Mouse (Mus musculus) kidney, embryonic 14.5 days (tissue): ENCODE results near the gene Gm28048. TPM values are rescaled to one million over a fixed set of nuclear protein-coding genes. Genes with fewer than 3 reads are reported as not detected.

Experiments used
- ATAC-seq: fragments of 200-750 bp; cut with Nextera tagmentation; 2 replicates; pipeline ENCODE4 v1.8.0; 2017; ENCODE audit warnings: moderate number of reproducible peaks, mild to moderate bottlenecking, moderate TSS enrichment, moderate library complexity; ENCODE audit not compliant: low FRiP score, low TSS enrichment
- H3K27ac ChIP-seq: fragments of 300-500 bp; sonication (generic); 2 replicates; pipeline ENCODE4 v1.5.1; 2014; ENCODE audit warnings: low read depth, mild to moderate bottlenecking, low read length, moderate library complexity, mixed read lengths
- H3K27me3 ChIP-seq: fragments of 300-500 bp; sonication (generic); 2 replicates; pipeline ENCODE4 v1.6.1; 2014; ENCODE audit warnings: mild to moderate bottlenecking, low read length; ENCODE audit not compliant: control insufficient read depth, insufficient read depth
- H3K36me3 ChIP-seq: fragments of 300-500 bp; sonication (generic); 2 replicates; pipeline ENCODE4 v1.6.1; 2014; ENCODE audit warnings: low read length, mixed read lengths; ENCODE audit not compliant: control insufficient read depth, insufficient read depth
- H3K4me1 ChIP-seq: fragments of 300-500 bp; sonication (generic); 2 replicates; pipeline ENCODE4 v1.6.1; 2014; ENCODE audit warnings: low read length, mixed read lengths; ENCODE audit not compliant: control insufficient read depth, insufficient read depth
- H3K4me2 ChIP-seq: fragments of 300-500 bp; sonication (generic); replicated peaks from 2 replicates; pipeline ENCODE4 v1.6.1; 2014; ENCODE audit warnings: low read depth, mild to moderate bottlenecking, low read length
- H3K4me3 ChIP-seq: fragments of 300-500 bp; sonication (generic); 2 replicates; pipeline ENCODE4 v1.5.1; 2014; ENCODE audit warnings: mild to moderate bottlenecking, low read length
- H3K9ac ChIP-seq: fragments of 300-500 bp; sonication (generic); 2 replicates; pipeline ENCODE4 v1.6.1; 2014; ENCODE audit warnings: low read depth, mild to moderate bottlenecking, low read length, moderate library complexity
- H3K9me3 ChIP-seq: fragments of 300-500 bp; sonication (generic); 2 replicates; pipeline ENCODE4 v1.6.1; 2016; ENCODE audit warnings: low read length; ENCODE audit not compliant: control insufficient read depth
- WGBS: fragments of 180-500 bp; shearing (Covaris S2); extraction: QIAGEN DNeasy Blood & Tissue Kit; methylation state at CpG from one replicate; pipeline ENCODE4 v1.1.7; 2014; 5-methylcytosine and 5-hydroxymethylcytosine counted together
- polyA plus RNA-seq: library from polyadenylated mRNA; unstranded; fragments of >200 nt; fragmentation: Nextera tagmentation; extraction: Ambion mirVana; gene quantifications from 2 replicates; pipeline ENCODE4 v1.2.1, GENCODE M21; 2014

The Gm28048 gene
- polyA plus RNA-seq, 1 experiment from 2014 or later = 19.7 TPM

DNA sequence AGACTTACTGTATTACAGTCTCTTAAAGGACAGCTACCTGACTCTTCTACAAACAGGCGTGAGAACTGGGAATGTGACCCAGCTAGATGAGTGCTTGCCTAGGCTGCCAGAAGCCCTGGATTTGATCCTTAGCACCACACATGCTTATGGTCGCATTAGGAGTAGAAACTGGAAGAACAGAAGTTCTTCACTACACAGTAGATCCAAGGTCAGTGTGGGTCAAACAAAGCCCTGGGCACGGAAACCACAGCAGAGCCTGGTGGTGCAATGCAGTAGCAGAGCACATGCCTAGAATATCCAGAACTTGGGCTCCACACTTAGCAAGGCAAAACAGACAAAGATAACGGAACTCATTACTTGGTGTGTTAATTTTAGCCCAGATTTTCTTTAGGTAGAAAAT, 131.8 kb downstream of the Gm28048 start:
- Histone ChIP-seq H3K36me3 (no peaks in the 10 kb centered on the region), H3K9me3 (no peaks in the 10 kb centered on the region), H3K4me1 (peaks cover 21% of the 10 kb centered on the region), H3K4me3 (no peak overlapping the region), H3K27me3 (no peaks in the 10 kb centered on the region), H3K9ac (no peak overlapping the region), H3K27ac (no peak overlapping the region), H3K4me2 (no peak overlapping the region)
- WGBS = 76% methylated on average over 4 of the region's 4 CpGs
- ATAC-seq = no peak

DNA sequence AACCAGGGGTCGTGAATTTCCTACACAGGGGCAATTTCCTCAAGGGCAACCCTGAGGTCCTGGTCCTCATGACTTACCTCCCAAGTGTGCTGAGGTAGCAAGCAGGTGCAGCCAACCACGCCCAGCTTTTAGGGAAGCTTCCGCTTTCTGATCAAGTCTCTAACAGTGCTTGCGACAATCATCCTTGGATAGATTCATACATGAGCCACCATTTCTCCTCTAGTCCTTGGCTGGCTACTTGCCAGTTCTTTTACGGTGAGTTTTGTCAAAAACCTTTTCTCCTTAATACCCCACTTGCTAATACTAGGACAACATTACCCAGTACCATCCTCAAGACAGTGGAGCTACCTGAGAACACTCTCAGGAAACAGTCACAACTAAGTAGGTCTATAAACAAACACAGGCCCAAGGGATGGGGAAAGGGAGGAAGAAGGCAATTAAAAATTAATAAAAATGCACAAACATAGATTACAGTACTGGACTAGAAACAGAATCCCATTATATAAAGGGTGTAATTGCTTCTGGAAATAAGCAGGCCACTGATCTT, 133.2 kb downstream of the Gm28048 start:
- Histone ChIP-seq H3K27me3 (no peaks in the 10 kb centered on the region), H3K4me2 (no peak overlapping the region), H3K27ac (peak overlapping the region; percentile 45; the same call in 1 of the 2 replicates), H3K36me3 (no peaks in the 10 kb centered on the region), H3K4me1 (peaks cover 21% of the 10 kb centered on the region), H3K9ac (no peak overlapping the region), H3K4me3 (no peak overlapping the region), H3K9me3 (no peaks in the 10 kb centered on the region)
- WGBS = 58% methylated on average over 5 of the region's 5 CpGs
- no peak for ATAC-seq

- Histone ChIP-seq H3K4me3 (no peak overlapping the region), H3K9ac (no peak overlapping the region), H3K27ac (peak overlapping the region; percentile 45; the same call in 1 of the 2 replicates), H3K4me1 (peaks cover 24% of the 10 kb centered on the region), H3K27me3 (no peaks in the 10 kb centered on the region), H3K4me2 (no peak overlapping the region), H3K36me3 (no peaks in the 10 kb centered on the region), H3K9me3 (no peaks in the 10 kb centered on the region)
- 23% methylated on average over 8 of the region's 8 CpGs for WGBS
- ATAC-seq = no peak; the same call in 1 of the 2 replicates
These were observed 133.9 kb downstream of the Gm28048 start for GRCm38 (mm10) chr11:22847732-22848648.

- Histone ChIP-seq H3K4me1 (peaks cover 26% of the 10 kb centered on the region), H3K4me3 (no peak overlapping the region), H3K27ac (no peak overlapping the region; the same call in 1 of the 2 replicates), H3K27me3 (no peaks in the 10 kb centered on the region), H3K9me3 (no peaks in the 10 kb centered on the region), H3K36me3 (no peaks in the 10 kb centered on the region), H3K4me2 (no peak overlapping the region), H3K9ac (no peak overlapping the region)
- WGBS = 40% methylated on average over 8 of the region's 8 CpGs
- no peak for ATAC-seq
These were observed 134.7 kb downstream of the Gm28048 start for GRCm38 (mm10) chr11:22846960-22847731.

- Histone ChIP-seq H3K4me2 (no peak overlapping the region), H3K9ac (no peak overlapping the region), H3K4me1 (peaks cover 26% of the 10 kb centered on the region), H3K27me3 (no peaks in the 10 kb centered on the region), H3K9me3 (no peaks in the 10 kb centered on the region), H3K4me3 (no peak overlapping the region), H3K36me3 (no peaks in the 10 kb centered on the region), H3K27ac (no peak overlapping the region)
- no peak for ATAC-seq
- WGBS = 57% methylated on average over 6 of the region's 6 CpGs
These were observed 135.6 kb downstream of the Gm28048 start for GRCm38 (mm10) chr11:22846093-22846835.

- 77% methylated on average over 4 of the region's 4 CpGs for WGBS
- H3K4me1 ChIP-seq = peaks cover 26% of the 10 kb centered on the region
- H3K9ac ChIP-seq = no peak overlapping the region
These were observed 136.9 kb downstream of the Gm28048 start for GRCm38 (mm10) chr11:22844754-22845718.

GRCm38 (mm10) chr11:22839456-22839855, 142.4 kb downstream of the Gm28048 start:
- WGBS = 76% methylated on average over 3 of the region's 3 CpGs
- ATAC-seq = no peak
- Histone ChIP-seq H3K27me3 (no peaks in the 10 kb centered on the region), H3K4me2 (no peak overlapping the region), H3K36me3 (0 out of 2 replicates have a peak, but pooled peaks cover 4% of the 10 kb centered on the region), H3K27ac (no peak overlapping the region), H3K9me3 (no peaks in the 10 kb centered on the region), H3K9ac (0 out of 2 replicates have a peak overlapping the region, but pooled peaks have one; percentile 18), H3K4me1 (peaks cover 4% of the 10 kb centered on the region; the same call in 1 of the 2 replicates), H3K4me3 (no peak overlapping the region)

More at GRCm38 (mm10) chr11:22844754-22845718, 136.9 kb downstream of the Gm28048 start:
- ATAC-seq = no peak
- no peak overlapping the region for H3K27ac ChIP-seq
- no peak overlapping the region for H3K4me2 ChIP-seq
- H3K9me3 ChIP-seq = no peaks in the 10 kb centered on the region
- H3K4me3 ChIP-seq = no peak overlapping the region
- H3K36me3 ChIP-seq = no peaks in the 10 kb centered on the region
- no peaks in the 10 kb centered on the region for H3K27me3 ChIP-seq
